Mouse (Mus musculus) CH12.LX (cell line): ENCODE measurements at regions not wholly inside any gene's neighbourhood (a gene's known extent, or its start where the extent isn't known, plus 50 kb on each side); places are given as distances from the start of the nearest gene placed in this dataset.

ENCODE experiments used
- DNase-seq: peaks from one replicate; pipeline ENCODE4 v3.0.0-alpha.2; 2013; ENCODE audit errors: extremely low read depth
- H3K27ac ChIP-seq: 2 replicates; pipeline ENCODE4 v1.5.1; 2012; ENCODE audit warnings: low read depth, mild to moderate bottlenecking, control low read depth, moderate library complexity; ENCODE audit not compliant: insufficient read depth
- H3K27me3 ChIP-seq: replicated peaks from 2 replicates; pipeline ENCODE3; 2012; ENCODE audit warnings: inconsistent platforms
- H3K36me3 ChIP-seq, 2 experiments: replicated peaks in 1 of 2; 2 replicates each; pipeline versions ENCODE3 to v1.6.1; 2012; ENCODE audit warnings: inconsistent platforms in 1 of 2, low read length in 1 of 2, mild to moderate bottlenecking in 1 of 2, mixed read lengths in 1 of 2, moderate library complexity in 1 of 2; ENCODE audit not compliant: control insufficient read depth in 1 of 2, insufficient read depth in 1 of 2
- H3K4me1 ChIP-seq, 2 experiments: 2 replicates each; pipeline ENCODE4 v1.6.1; 2012; ENCODE audit warnings: inconsistent platforms in 1 of 2, moderate library complexity in 1 of 2; ENCODE audit not compliant: insufficient read depth in 2 of 2, control insufficient read depth in 1 of 2
- H3K4me2 ChIP-seq: 2 replicates; pipeline ENCODE4 v1.6.1; 2012; ENCODE audit warnings: low read depth, mild to moderate bottlenecking, control low read depth; ENCODE audit not compliant: poor library complexity, insufficient read depth, severe bottlenecking
- H3K4me3 ChIP-seq, 3 experiments: fragments of 150-350 bp in 1 of 3; sonication (generic) in 1 of 3; replicated peaks in 1 of 3; 2 replicates each; pipeline versions ENCODE3 to v1.5.1; 2011 to 2012; ENCODE audit warnings: low read depth in 2 of 3, low read length in 2 of 3, mild to moderate bottlenecking in 2 of 3, moderate library complexity in 2 of 3, control low read depth in 1 of 3, improper control_type of control experiment in 1 of 3, inconsistent platforms in 1 of 3, mixed read lengths in 1 of 3; ENCODE audit not compliant: poor library complexity in 1 of 3
- H3K79me2 ChIP-seq: replicated peaks from 2 replicates; pipeline ENCODE4 v1.6.1; 2012; ENCODE audit warnings: mild to moderate bottlenecking, moderate library complexity; ENCODE audit not compliant: control insufficient read depth, poor library complexity, insufficient read depth, severe bottlenecking; ENCODE audit errors: extremely low read depth
- H3K9ac ChIP-seq: 2 replicates; pipeline ENCODE4 v1.6.1; 2012; ENCODE audit warnings: low read depth, mild to moderate bottlenecking, control low read depth, moderate library complexity; ENCODE audit not compliant: insufficient read depth
- H3K9me3 ChIP-seq: replicated peaks from 2 replicates; pipeline ENCODE3; 2012; ENCODE audit warnings: low read length, inconsistent platforms, mixed read lengths
- CHD2 ChIP-seq: IDR thresholded peaks from 2 replicates; pipeline ENCODE4 v1.6.1; 2011; ENCODE audit warnings: low read length, improper control_type of control experiment
- E2F4 ChIP-seq: IDR thresholded peaks from 2 replicates; pipeline ENCODE4 v1.6.1; 2011; ENCODE audit warnings: low read depth, low read length, improper control_type of control experiment; ENCODE audit not compliant: insufficient replicate concordance
- ETS1 ChIP-seq: conservative IDR thresholded peaks from 2 replicates; pipeline ENCODE4 v1.6.1; 2012; ENCODE audit warnings: low read depth, mild to moderate bottlenecking, inconsistent platforms, low read length, improper control_type of control experiment, moderate library complexity
- GABPA ChIP-seq: IDR thresholded peaks from 2 replicates; pipeline ENCODE4 v1.6.1; 2012; ENCODE audit warnings: low read depth, low read length, improper control_type of control experiment, inconsistent platforms; ENCODE audit not compliant: insufficient replicate concordance
- HCFC1 ChIP-seq: IDR thresholded peaks from 2 replicates; pipeline ENCODE4 v1.6.1; 2012; ENCODE audit warnings: low read depth, mild to moderate bottlenecking, inconsistent platforms, low read length, improper control_type of control experiment
- IRF4 ChIP-seq: IDR thresholded peaks from 2 replicates; pipeline ENCODE4 v1.6.1; 2014; ENCODE audit warnings: low read depth, mild to moderate bottlenecking, inconsistent platforms, low read length, improper control_type of control experiment
- JUND ChIP-seq: conservative IDR thresholded peaks from 2 replicates; pipeline ENCODE4 v1.6.1; 2011; ENCODE audit warnings: low read depth, low read length, improper control_type of control experiment
- KAT2A ChIP-seq: IDR thresholded peaks from 2 replicates; pipeline ENCODE4 v1.6.1; 2012; ENCODE audit warnings: low read length, improper control_type of control experiment, inconsistent platforms; ENCODE audit not compliant: insufficient replicate concordance
- MAFK ChIP-seq: IDR thresholded peaks from 2 replicates; pipeline ENCODE4 v1.6.1; 2011; ENCODE audit warnings: low read length, improper control_type of control experiment; ENCODE audit not compliant: insufficient replicate concordance
- NELFE ChIP-seq: IDR thresholded peaks from 2 replicates; pipeline ENCODE4 v1.6.1; 2011; ENCODE audit warnings: low read depth, low read length, improper control_type of control experiment
- PAX5 ChIP-seq: IDR thresholded peaks from 2 replicates; pipeline ENCODE4 v1.6.1; 2012; ENCODE audit warnings: low read length, inconsistent platforms, mixed read lengths
- RAD21 ChIP-seq: IDR thresholded peaks from 2 replicates; pipeline ENCODE4 v1.6.1; 2011; ENCODE audit warnings: low read depth, mild to moderate bottlenecking, low read length, improper control_type of control experiment, moderate library complexity
- RCOR1 ChIP-seq: conservative IDR thresholded peaks from 2 replicates; pipeline ENCODE4 v1.6.1; 2012; ENCODE audit warnings: low read depth, mild to moderate bottlenecking, inconsistent platforms, low read length, improper control_type of control experiment
- SIN3A ChIP-seq: IDR thresholded peaks from 2 replicates; pipeline ENCODE4 v1.6.1; 2012; ENCODE audit warnings: low read length, improper control_type of control experiment, inconsistent platforms
- SMC3 ChIP-seq: IDR thresholded peaks from 2 replicates; pipeline ENCODE4 v1.6.1; 2011; ENCODE audit warnings: low read depth, low read length, improper control_type of control experiment
- TBP ChIP-seq: conservative IDR thresholded peaks from 2 replicates; pipeline ENCODE4 v1.6.1; 2011; ENCODE audit warnings: low read depth, low read length, improper control_type of control experiment
- TCF12 ChIP-seq: IDR thresholded peaks from 2 replicates; pipeline ENCODE4 v1.6.1; 2014; ENCODE audit warnings: low read depth, mild to moderate bottlenecking, inconsistent platforms, low read length, improper control_type of control experiment
- USF1 ChIP-seq: IDR thresholded peaks from 2 replicates; pipeline ENCODE4 v1.6.1; 2014; ENCODE audit warnings: low read depth, mild to moderate bottlenecking, inconsistent platforms, low read length, improper control_type of control experiment
- ZC3H11A ChIP-seq: IDR thresholded peaks from 2 replicates; pipeline ENCODE4 v1.6.1; 2012; ENCODE audit warnings: low read depth, mild to moderate bottlenecking, inconsistent platforms, low read length, improper control_type of control experiment
- ZMIZ1 ChIP-seq: IDR thresholded peaks from 2 replicates; pipeline ENCODE4 v1.6.1; 2012; ENCODE audit warnings: low read depth, mild to moderate bottlenecking, inconsistent platforms, low read length, improper control_type of control experiment
- dilution Hi-C: fragments of 300-500 bp; cut with MboI; formaldehyde crosslinking; loops from 2 replicates; pipeline ENCODE4 v1.14.3; 2020; ENCODE audit warnings: low sequenced_read_pairs; ENCODE audit not compliant: extremely low pct_unique_long_range_greater_than_20kb, extremely low pct_ligation_motif_present
- in situ Hi-C: fragments of 300-500 bp; cut with MboI; formaldehyde crosslinking; loops from 3 replicates; pipeline ENCODE4 v1.14.3; 2019; ENCODE audit warnings: low sequenced_read_pairs, low pct_ligation_motif_present, low pct_unique_long_range_greater_than_20kb, mixed read lengths

GRCm38 (mm10) chr3:101163991-101164434, 53.9 kb upstream of the Ptgfrn start:
- DNase-seq = no peak

GRCm38 (mm10) chr3:101163160-101163990, 53.3 kb upstream of the Ptgfrn start:
- no peak overlapping the region for H3K4me2 ChIP-seq
- TF ChIP-seq USF1 (no peak), SIN3A (no peak), IRF4 (no peak), RCOR1 (no peak), SMC3 (peak; percentile 3; the same call in 1 of the 2 replicates)
- TF ChIP-seq, all 38 proteins: peak for 1
- no peak overlapping the region for H3K27ac ChIP-seq
- peaks cover 3 to 18% of the 10 kb centered on the region in 2 experiments; a peak in 2 of 4 replicates for H3K4me1 ChIP-seq
- no peak for DNase-seq
- H3K9me3 ChIP-seq = no peaks in the 10 kb centered on the region
- in situ Hi-C loops = no loop called here
- no peak overlapping the region for H3K9ac ChIP-seq
- H3K79me2 ChIP-seq = no peaks in the 10 kb centered on the region
- H3K4me3 ChIP-seq = no peak overlapping the region
- no peaks in the 10 kb centered on the region for H3K27me3 ChIP-seq
- H3K36me3 ChIP-seq = no peaks in the 10 kb centered on the region
- dilution Hi-C loops = no loop called here

More at GRCm38 (mm10) chr3:101163991-101164434, 53.9 kb upstream of the Ptgfrn start:
- Histone ChIP-seq H3K4me2 (no peak overlapping the region), H3K27ac (no peak overlapping the region), H3K9me3 (no peaks in the 10 kb centered on the region), H3K4me3 (no peak overlapping the region), H3K79me2 (no peaks in the 10 kb centered on the region), H3K4me1 (peaks cover 4 to 20% of the 10 kb centered on the region in 2 experiments; a peak in 3 of 4 replicates), H3K27me3 (no peaks in the 10 kb centered on the region), H3K9ac (no peak overlapping the region), H3K36me3 (no peaks in the 10 kb centered on the region)
- TF ChIP-seq CHD2 (no peak), PAX5 (no peak), MAFK (no peak), RAD21 (no peak), TCF12 (no peak), ZC3H11A (no peak), TBP (no peak), E2F4 (no peak), ETS1 (no peak), USF1 (no peak), NELFE (no peak), HCFC1 (no peak), ZMIZ1 (no peak), GABPA (no peak), IRF4 (no peak), SMC3 (no peak), KAT2A (no peak), JUND (no peak)
- in situ Hi-C loops (no loop called here), dilution Hi-C loops (no loop called here)
